Mouse (Mus musculus) gastrocnemius, adult 2 months (tissue): ENCODE measurements around the gene Ip6k3. TPM values are rescaled to one million over a fixed set of nuclear protein-coding genes. Genes with fewer than 3 reads are reported as not detected.

Source experiments
- DNase-seq: peaks from one replicate; pipeline ENCODE4 v3.0.0; 2022
- H3K27ac ChIP-seq: fragments of 200-600 bp; 2 replicates; pipeline ENCODE4 v1.8.1; 2022; ENCODE audit warnings: mild to moderate bottlenecking
- H3K4me3 ChIP-seq: fragments of 200-600 bp; 2 replicates; pipeline ENCODE4 v1.8.1; 2022; ENCODE audit warnings: mild to moderate bottlenecking, moderate library complexity
- CTCF ChIP-seq: fragments of 200-600 bp; IDR thresholded peaks from 2 replicates; pipeline ENCODE4 v1.8.1; 2022; ENCODE audit warnings: antibody characterized with exemption, mild to moderate bottlenecking, moderate library complexity
- intact Hi-C: fragments of 180-260 bp; cut with DNase I; formaldehyde crosslinking; loops from one replicate; pipeline ENCODE4 v1.15.1; 2025
- total RNA-seq, 2 experiments: library from RNA; stranded (reverse); gene quantifications; 2 replicates each; pipeline ENCODE4 v1.2.3; 2021

Gene Ip6k3
- total RNA-seq, 2 experiments from 2014 or later = 30.9 to 84.2 TPM

- no peak for DNase-seq
- Histone ChIP-seq H3K27ac (no peak overlapping the region), H3K4me3 (no peak overlapping the region)
- intact Hi-C loops = no loop called here
- TF ChIP-seq CTCF = no peak
Measured at GRCm38 (mm10) chr17:27178427-27179177, 11.0 kb upstream of the Ip6k3 start.

GRCm38 (mm10) chr17:27178019-27178418, 10.4 kb upstream of the Ip6k3 start:
- Histone ChIP-seq H3K27ac (no peak overlapping the region), H3K4me3 (no peak overlapping the region)
- DNase-seq = no peak
- intact Hi-C loops = no loop called here
- no peak for TF ChIP-seq CTCF

GRCm38 (mm10) chr17:27176754-27177153, 9.2 kb upstream of the Ip6k3 start:
- Histone ChIP-seq H3K4me3 (no peak overlapping the region), H3K27ac (no peak overlapping the region)
- DNase-seq = no peak
- TF ChIP-seq CTCF = no peak
- intact Hi-C loops = no loop called here

DNA sequence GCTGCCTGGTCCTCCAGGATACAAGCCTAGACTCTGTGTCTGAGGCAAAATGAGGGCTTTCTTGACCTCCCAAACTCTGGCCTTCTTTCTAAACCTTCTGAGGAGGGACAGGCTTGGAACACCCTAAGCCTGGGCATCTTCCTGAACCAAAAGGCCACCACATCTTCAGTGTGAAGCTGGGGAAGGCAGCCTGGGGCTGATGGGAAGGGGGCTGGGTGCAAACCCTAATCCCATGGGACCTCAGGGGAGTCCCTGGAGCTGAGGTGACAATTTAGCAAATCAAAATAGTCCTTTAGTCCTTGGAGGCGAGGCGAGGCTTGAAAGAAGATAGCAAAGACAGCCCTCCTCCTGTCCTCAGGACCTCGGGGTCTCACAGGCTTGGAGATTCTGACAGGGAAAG, 8.7 kb upstream of the Ip6k3 start:
- TF ChIP-seq CTCF = no peak
- Histone ChIP-seq H3K27ac (no peak overlapping the region), H3K4me3 (no peak overlapping the region)
- intact Hi-C loops = no loop called here
- no peak for DNase-seq

GRCm38 (mm10) chr17:27175196-27175874, 7.7 kb upstream of the Ip6k3 start:
- no peak for TF ChIP-seq CTCF

GRCm38 (mm10) chr17:27173715-27174114, 6.1 kb upstream of the Ip6k3 start:
- no peak for DNase-seq
- peak overlapping the region; percentile 24; the same call in 1 of the 2 replicates for H3K27ac ChIP-seq
- H3K4me3 ChIP-seq = no peak overlapping the region
- TF ChIP-seq CTCF = no peak
- intact Hi-C loops = no loop called here

More at GRCm38 (mm10) chr17:27175196-27175874, 7.7 kb upstream of the Ip6k3 start:
- intact Hi-C loops = no loop called here
- Histone ChIP-seq H3K27ac (no peak overlapping the region), H3K4me3 (no peak overlapping the region)
- no peak for DNase-seq

DNA sequence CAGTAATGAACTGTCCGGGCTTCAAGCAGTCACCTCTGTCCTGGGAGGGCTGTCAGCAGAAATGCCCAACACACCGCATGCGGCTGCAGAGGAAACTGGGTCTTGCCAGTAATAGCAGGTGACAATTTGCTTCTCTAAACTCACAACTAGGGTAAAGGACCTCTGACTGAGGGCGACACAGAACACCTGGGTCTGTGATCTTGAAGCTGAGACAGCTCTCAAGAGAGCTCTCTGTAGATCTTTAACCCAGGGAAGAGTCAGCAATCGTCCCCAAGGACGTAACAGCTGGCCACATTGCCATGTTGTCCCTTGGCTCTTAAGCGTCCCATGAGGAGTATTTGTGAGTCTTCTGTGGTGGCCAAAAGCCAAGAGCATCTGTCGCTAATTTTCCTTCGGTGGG, 4.9 kb upstream of the Ip6k3 start:
- Histone ChIP-seq H3K4me3 (no peak overlapping the region), H3K27ac (no peak overlapping the region)
- DNase-seq = no peak
- TF ChIP-seq CTCF = no peak
- intact Hi-C loops = no loop called here

DNA sequence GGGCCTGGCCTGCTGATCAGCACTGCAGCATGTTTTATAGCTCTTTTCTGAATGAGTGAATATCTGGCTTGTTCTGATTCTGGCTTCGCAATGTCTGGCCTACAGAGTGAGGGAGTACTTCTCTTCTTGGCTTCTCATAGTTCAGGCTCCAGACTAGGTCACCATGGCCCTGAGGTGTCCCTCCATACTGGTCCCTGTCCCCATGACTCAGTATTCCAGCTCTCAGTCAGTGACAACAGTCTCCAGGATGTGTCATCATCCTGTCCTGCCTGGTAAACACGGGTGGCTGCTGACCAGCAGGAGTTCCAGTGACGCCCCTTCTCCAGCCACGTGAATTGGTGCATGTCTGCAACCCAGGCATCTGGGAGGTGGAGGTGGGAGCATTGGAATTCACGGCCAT, 3.5 kb upstream of the Ip6k3 start:
- TF ChIP-seq CTCF = no peak
- intact Hi-C loops = no loop called here
- peak overlapping the region; percentile 98 for H3K27ac ChIP-seq

GRCm38 (mm10) chr17:27169952-27170695, 2.5 kb upstream of the Ip6k3 start:
- TF ChIP-seq CTCF = no peak
- H3K4me3 ChIP-seq = peak overlapping the region; percentile 9; the same call in 1 of the 2 replicates
- peak overlapping the region; percentile 98 for H3K27ac ChIP-seq
- intact Hi-C loops = no loop called here
- peak; percentile 63 for DNase-seq

More for the DNA sequence above, 3.5 kb upstream of the Ip6k3 start:
- peak; percentile 19 for DNase-seq
- H3K4me3 ChIP-seq = no peak overlapping the region

GRCm38 (mm10) chr17:27168569-27168968, 974 bp upstream of the Ip6k3 start:
- no peak for TF ChIP-seq CTCF
- peak overlapping the region; percentile 98 for H3K27ac ChIP-seq
- no peak overlapping the region for H3K4me3 ChIP-seq
- intact Hi-C loops = no loop called here
- no peak for DNase-seq

- Histone ChIP-seq H3K27ac (peak overlapping the region; percentile 98), H3K4me3 (peak overlapping the region; percentile 79)
- no peak for TF ChIP-seq CTCF
- peak; percentile 84 for DNase-seq
- intact Hi-C loops = loop anchor here (1.0 kb wide), 1 partner anchor 13 kb away; no protein-coding TSS in a partner anchor
Measured at GRCm38 (mm10) chr17:27166901-27167300, 694 bp downstream of the Ip6k3 start.

GRCm38 (mm10) chr17:27165054-27165773, 2.4 kb downstream of the Ip6k3 start:
- intact Hi-C loops = no loop called here
- DNase-seq = peak; percentile 77
- Histone ChIP-seq H3K27ac (peak overlapping the region; percentile 98), H3K4me3 (peak overlapping the region; percentile 79)
- TF ChIP-seq CTCF = peak; percentile 71
